Mouse (Mus musculus) right cerebral cortex, postnatal 10 days (tissue): Measurements from ENCODE around the gene Thra.

Experiments
- DNase-seq, 2 experiments: peaks; one replicate each; pipeline ENCODE4 v3.0.0; 2021; ENCODE audit warnings: low spot score in 2 of 2

Gene Thra

GRCm38 (mm10) chr11:98777888-98778287 lies 37.5 kb downstream of the Thra start:
- no peak for DNase-seq

GRCm38 (mm10) chr11:98781851-98782512 lies 41.5 kb downstream of the Thra start:
- DNase-seq = peak; percentile 90 to 93

- peak; percentile 63 to 68 for DNase-seq
Observed at GRCm38 (mm10) chr11:98782651-98783235, 42.3 kb downstream of the Thra start.

- DNase-seq = peak; percentile 96 to 98
Observed at GRCm38 (mm10) chr11:98783236-98783696, 42.8 kb downstream of the Thra start.

GRCm38 (mm10) chr11:98784139-98784538 lies 43.7 kb downstream of the Thra start:
- no peak for DNase-seq

- DNase-seq = peak in 1 of 2 experiments; percentile 38
Observed at GRCm38 (mm10) chr11:98785214-98785613, 44.8 kb downstream of the Thra start.

- peak; percentile 93 to 94 for DNase-seq
Observed at GRCm38 (mm10) chr11:98785772-98786281, 45.4 kb downstream of the Thra start.

GRCm38 (mm10) chr11:98786359-98787214 lies 46.1 kb downstream of the Thra start:
- DNase-seq = peak; percentile 96 to 97

GRCm38 (mm10) chr11:98787229-98787628 lies 46.8 kb downstream of the Thra start:
- no peak for DNase-seq

- no peak for DNase-seq
Observed at GRCm38 (mm10) chr11:98787691-98788090, 47.3 kb downstream of the Thra start.

GRCm38 (mm10) chr11:98788139-98788538 lies 47.7 kb downstream of the Thra start:
- no peak for DNase-seq

- peak; percentile 91 to 93 for DNase-seq
Observed at GRCm38 (mm10) chr11:98788550-98789218, 48.2 kb downstream of the Thra start.

- DNase-seq = peak in 1 of 2 experiments; percentile 51
Observed at GRCm38 (mm10) chr11:98789219-98789807, 48.9 kb downstream of the Thra start.

GRCm38 (mm10) chr11:98789824-98790223 lies 49.4 kb downstream of the Thra start:
- no peak for DNase-seq

GRCm38 (mm10) chr11:98790631-98791205 lies 50.3 kb downstream of the Thra start:
- no peak for DNase-seq

- no peak for DNase-seq
Observed at GRCm38 (mm10) chr11:98791448-98791847, 51.0 kb downstream of the Thra start.

GRCm38 (mm10) chr11:98792081-98792480 lies 51.6 kb downstream of the Thra start:
- DNase-seq = peak in 1 of 2 experiments; percentile 15

- peak in 1 of 2 experiments; percentile 85 for DNase-seq
Observed at GRCm38 (mm10) chr11:98794469-98795014, 54.1 kb downstream of the Thra start.

- DNase-seq = peak; percentile 93 to 94
Observed at GRCm38 (mm10) chr11:98795015-98795713, 54.7 kb downstream of the Thra start, which contains the start of gene Msl1. Gene Msl1, plus strand, starts transcription at chr11:98795516.
